Mouse (Mus musculus): ENCODE results near the gene Npy1r. TPM values are rescaled to one million over a fixed set of nuclear protein-coding genes. Genes with fewer than 3 reads are reported as not detected.
A peak's percentile ranks its signal among the peaks of the same experiment; 100 is the strongest.

The Npy1r gene
- 0.01 and 0.06 TPM in 2 replicates for polyA plus RNA-seq (2012; rRNA removed)
- not detected in 2 replicates for polyA plus RNA-seq (2014; fragmentation: Nextera tagmentation; extraction: Ambion mirVana)

DNA sequence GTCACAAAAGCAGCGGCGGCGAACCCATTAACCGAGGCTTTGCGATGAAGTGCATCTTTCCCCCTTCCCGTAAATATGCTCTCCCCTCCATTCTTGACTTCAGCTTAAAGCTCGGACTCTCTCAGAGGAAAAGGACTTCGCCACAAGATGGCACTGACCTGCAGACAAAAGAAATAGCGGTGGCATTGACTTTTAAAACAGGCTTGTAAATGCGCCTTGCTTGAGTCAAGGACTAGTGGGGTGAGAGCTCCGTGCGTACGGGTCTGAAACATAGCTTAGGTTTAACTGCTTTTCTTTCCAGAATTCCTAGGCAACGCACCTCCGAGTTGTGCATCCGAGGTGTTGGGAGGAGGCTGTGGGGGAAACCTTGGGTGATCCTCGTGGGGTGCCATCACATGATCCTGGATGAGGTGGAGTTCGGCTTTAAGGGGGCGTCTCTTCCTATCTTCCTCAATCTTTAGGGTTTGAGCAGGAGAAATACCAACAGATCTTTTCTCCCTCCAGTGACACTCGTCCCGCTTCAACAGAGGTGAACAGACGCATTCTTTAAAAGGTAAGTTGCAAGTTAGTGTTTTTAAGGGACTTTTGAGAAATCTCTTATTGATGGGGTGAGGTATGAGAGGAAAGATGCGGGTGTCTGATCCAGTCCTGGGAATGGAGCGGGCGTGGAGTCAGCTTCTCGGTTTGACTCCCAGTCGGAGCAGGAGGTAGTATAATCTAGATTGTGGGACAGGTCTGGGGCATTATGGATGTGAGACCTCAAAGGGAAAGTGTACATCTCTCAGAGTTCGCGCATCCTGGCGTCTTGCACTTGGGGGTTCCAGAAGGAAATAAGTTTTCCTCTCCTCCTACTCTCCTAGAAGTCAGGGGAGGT lies at the start of gene Npy1r:
TSS of gene Npy1r (plus strand) at position 223 of the 874 bp plus-strand sequence.
- no peak within 1 kb of the TSS for H3K9ac ChIP-seq (replicated peaks)
- H3K27ac ChIP-seq = no peak within 1 kb of the TSS
- H3K4me2 ChIP-seq (ENCODE audit: low read depth) = peak within 1 kb of the TSS; percentile 20
- peak within 1 kb of the TSS in 1 of 2 experiments; percentile 24; a peak in 1 of 4 replicates for H3K4me3 ChIP-seq (ENCODE audit: insufficient read depth in 1 of 2, low read depth in 2 of 2, low read length in 2 of 2)
- H3K36me3 ChIP-seq (replicated peaks; ENCODE audit: control insufficient read depth, insufficient read depth, low read depth) = no peaks in the 10 kb centered on the region
- ATAC-seq (ENCODE audit: insufficient read depth) (no peak), DNase-seq (ENCODE audit: low read depth in 3 of 3, low spot score in 3 of 3) (no peak)
- WGBS (ENCODE audit: insufficient replicate concordance) = 2% methylated on average over 30 of the region's 30 CpGs
- H3K27me3 ChIP-seq (ENCODE audit: control insufficient read depth, insufficient read depth, low read length) = peaks cover 8% of the 10 kb centered on the region
- TF ChIP-seq CTCF (IDR thresholded peaks at IDR 0.05; ENCODE audit: low read depth) (peak; percentile 20; the same call in 1 of the 2 replicates), EP300 (IDR thresholded peaks at IDR 0.05; ENCODE audit: low read depth) (no peak)
- H3K4me1 ChIP-seq (replicated peaks; ENCODE audit: control insufficient read depth in 2 of 2, insufficient read depth in 2 of 2, low read length in 1 of 2) = no peaks in the 10 kb centered on the region
- no peaks in the 10 kb centered on the region for H3K9me3 ChIP-seq (ENCODE audit: control insufficient read depth, low read length)

DNA sequence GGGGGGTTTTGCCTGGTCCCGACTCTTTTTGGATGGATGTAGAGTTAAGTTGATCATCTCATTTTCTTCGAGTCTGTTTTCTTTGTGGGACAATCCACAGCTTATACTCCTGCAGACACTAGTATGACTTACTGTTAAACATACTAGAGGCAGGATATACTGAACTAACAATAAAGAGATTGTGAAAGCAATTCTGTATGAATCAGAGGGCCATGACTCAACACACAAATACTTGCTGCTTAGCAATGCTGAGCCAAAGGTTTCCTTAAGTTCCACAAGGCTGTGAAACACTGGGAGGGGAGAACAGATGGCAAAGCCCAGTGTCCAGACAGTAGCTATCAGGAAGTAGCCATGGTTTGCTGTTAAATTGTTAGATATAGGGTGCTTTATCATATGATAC lies 15.7 kb upstream of the Npy1r start:
- Histone ChIP-seq H3K27me3 (ENCODE audit: control insufficient read depth, insufficient read depth, low read length) (no peaks in the 10 kb centered on the region), H3K4me1 (replicated peaks; ENCODE audit: control insufficient read depth in 2 of 2, insufficient read depth in 2 of 2, low read length in 1 of 2) (no peaks in the 10 kb centered on the region), H3K9me3 (ENCODE audit: control insufficient read depth, low read length) (no peaks in the 10 kb centered on the region), H3K4me3 (ENCODE audit: insufficient read depth in 1 of 2, low read depth in 2 of 2, low read length in 2 of 2) (no peak overlapping the region), H3K36me3 (replicated peaks; ENCODE audit: control insufficient read depth, insufficient read depth, low read depth) (no peaks in the 10 kb centered on the region), H3K27ac (no peak overlapping the region), H3K4me2 (ENCODE audit: low read depth) (no peak overlapping the region), H3K9ac (replicated peaks) (no peak overlapping the region)
- WGBS (ENCODE audit: insufficient replicate concordance) = 53% methylated on average over 2 of the region's 2 CpGs
- no peak for DNase-seq (ENCODE audit: low read depth in 3 of 3, low spot score in 3 of 3)
- no peak for TF ChIP-seq CTCF (IDR thresholded peaks at IDR 0.05; ENCODE audit: low read depth)
- TF ChIP-seq EP300 (IDR thresholded peaks at IDR 0.05; ENCODE audit: low read depth) = no peak
- ATAC-seq (ENCODE audit: insufficient read depth) = no peak

DNA sequence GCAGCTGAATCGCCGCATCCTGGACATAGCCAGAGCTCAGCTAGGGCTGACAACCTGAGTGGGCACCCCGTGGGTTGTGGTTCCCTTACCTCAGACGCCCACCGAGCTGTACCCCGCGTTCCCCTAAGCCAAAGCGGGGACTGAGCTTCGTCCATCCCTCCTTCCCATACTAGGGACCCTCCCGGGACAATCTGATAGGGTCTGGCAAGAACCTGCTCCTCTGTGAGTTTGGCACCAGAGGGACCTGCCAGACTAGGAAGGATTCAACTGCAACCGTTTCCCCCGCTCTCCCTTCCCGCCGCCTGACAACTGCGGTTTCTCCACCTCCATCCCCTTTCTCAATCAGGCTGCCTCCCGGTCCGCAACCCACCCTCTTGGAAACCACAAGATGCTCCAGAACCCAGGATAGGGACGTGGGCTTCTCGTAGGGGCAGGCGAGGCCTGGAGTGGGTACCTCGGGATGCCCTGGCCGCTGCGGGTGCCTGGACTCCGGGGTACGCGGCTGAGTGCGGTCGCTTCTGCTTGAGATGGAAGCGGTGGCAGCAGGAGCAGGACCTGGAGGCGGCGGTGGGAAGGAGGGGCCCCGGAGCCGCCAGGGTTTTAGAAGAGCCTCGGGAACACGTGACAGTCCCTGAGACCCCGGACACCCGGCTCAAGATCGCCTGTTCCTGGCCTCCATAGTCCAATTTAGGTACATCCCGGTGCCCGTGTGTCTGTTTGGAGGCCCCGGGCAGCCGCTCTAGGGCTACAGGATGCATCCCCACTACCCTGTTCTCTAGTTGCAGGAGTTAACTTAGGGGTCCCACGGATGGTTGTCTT lies 9.3 kb upstream of the Npy1r start, which contains the start of gene Npy5r:
TSS of gene Npy5r (minus strand) at position 618 of the 819 bp plus-strand sequence.
- Histone ChIP-seq H3K4me3 (ENCODE audit: insufficient read depth in 1 of 2, low read depth in 2 of 2, low read length in 2 of 2) (no peak within 1 kb of the TSS), H3K27me3 (ENCODE audit: control insufficient read depth, insufficient read depth, low read length) (peaks cover 7% of the 10 kb centered on the region), H3K27ac (no peak within 1 kb of the TSS), H3K4me2 (ENCODE audit: low read depth) (no peak within 1 kb of the TSS), H3K36me3 (replicated peaks; ENCODE audit: control insufficient read depth, insufficient read depth, low read depth) (no peaks in the 10 kb centered on the region), H3K4me1 (replicated peaks; ENCODE audit: control insufficient read depth in 2 of 2, insufficient read depth in 2 of 2, low read length in 1 of 2) (no peaks in the 10 kb centered on the region), H3K9ac (replicated peaks) (no peak within 1 kb of the TSS), H3K9me3 (ENCODE audit: control insufficient read depth, low read length) (no peaks in the 10 kb centered on the region)
- 4% methylated on average over 42 of the region's 43 CpGs for WGBS (ENCODE audit: insufficient replicate concordance)
- ATAC-seq (ENCODE audit: insufficient read depth) (no peak), DNase-seq (ENCODE audit: low read depth in 3 of 3, low spot score in 3 of 3) (no peak)
- TF ChIP-seq CTCF (IDR thresholded peaks at IDR 0.05; ENCODE audit: low read depth) (no peak), EP300 (IDR thresholded peaks at IDR 0.05; ENCODE audit: low read depth) (no peak)

DNA sequence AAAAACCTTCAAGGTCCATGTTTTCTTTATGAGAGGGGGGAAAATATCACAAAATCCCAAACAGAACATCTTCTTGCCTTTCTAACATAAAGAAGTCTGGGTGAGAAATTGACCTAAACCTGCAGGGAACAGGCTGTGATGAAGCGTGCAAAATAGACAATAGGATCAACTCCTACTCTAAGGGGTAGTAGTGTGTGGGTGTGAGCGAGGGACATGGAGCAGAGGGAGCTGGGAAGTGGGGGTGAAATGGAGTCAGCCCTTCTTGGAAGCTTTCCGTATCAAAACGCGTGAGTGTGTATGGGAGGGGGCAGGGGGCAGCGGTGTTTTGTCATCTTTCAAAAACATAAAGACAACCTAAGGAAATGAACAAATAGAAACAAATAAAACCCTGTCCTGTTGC lies 8.6 kb upstream of the Npy1r start:
- Histone ChIP-seq H3K27me3 (ENCODE audit: control insufficient read depth, insufficient read depth, low read length) (peaks cover 7% of the 10 kb centered on the region), H3K27ac (no peak overlapping the region), H3K4me2 (ENCODE audit: low read depth) (no peak overlapping the region), H3K36me3 (replicated peaks; ENCODE audit: control insufficient read depth, insufficient read depth, low read depth) (no peaks in the 10 kb centered on the region), H3K4me3 (ENCODE audit: insufficient read depth in 1 of 2, low read depth in 2 of 2, low read length in 2 of 2) (no peak overlapping the region), H3K9me3 (ENCODE audit: control insufficient read depth, low read length) (no peaks in the 10 kb centered on the region), H3K4me1 (replicated peaks; ENCODE audit: control insufficient read depth in 2 of 2, insufficient read depth in 2 of 2, low read length in 1 of 2) (no peaks in the 10 kb centered on the region), H3K9ac (replicated peaks) (no peak overlapping the region)
- 45% methylated on average over 6 of the region's 6 CpGs for WGBS (ENCODE audit: insufficient replicate concordance)
- TF ChIP-seq CTCF (IDR thresholded peaks at IDR 0.05; ENCODE audit: low read depth) (no peak), EP300 (IDR thresholded peaks at IDR 0.05; ENCODE audit: low read depth) (no peak)
- DNase-seq (ENCODE audit: low read depth in 3 of 3, low spot score in 3 of 3) (no peak), ATAC-seq (ENCODE audit: insufficient read depth) (no peak)

DNA sequence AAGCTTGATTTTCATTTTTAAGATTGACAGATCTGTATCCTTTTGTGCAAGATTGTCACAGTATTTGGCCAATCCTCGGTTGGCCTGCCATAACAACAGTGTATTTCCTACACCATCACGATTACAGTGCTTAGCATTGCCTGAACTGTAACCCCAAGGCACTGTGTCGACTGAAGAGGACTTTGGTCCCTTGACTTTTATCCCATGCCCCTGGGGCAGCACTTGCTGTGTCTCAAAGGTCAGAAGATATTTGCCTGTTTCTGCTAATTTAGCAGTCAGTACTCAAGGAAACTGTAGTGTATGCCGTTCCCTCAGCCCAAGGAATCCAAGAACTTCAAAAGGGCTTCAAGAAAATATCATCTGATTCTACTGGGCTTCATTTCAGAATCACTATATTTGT lies 8.2 kb upstream of the Npy1r start:
- Histone ChIP-seq H3K4me1 (replicated peaks; ENCODE audit: control insufficient read depth in 2 of 2, insufficient read depth in 2 of 2, low read length in 1 of 2) (no peaks in the 10 kb centered on the region), H3K4me3 (ENCODE audit: insufficient read depth in 1 of 2, low read depth in 2 of 2, low read length in 2 of 2) (no peak overlapping the region), H3K27me3 (ENCODE audit: control insufficient read depth, insufficient read depth, low read length) (peaks cover 7% of the 10 kb centered on the region), H3K36me3 (replicated peaks; ENCODE audit: control insufficient read depth, insufficient read depth, low read depth) (no peaks in the 10 kb centered on the region), H3K4me2 (ENCODE audit: low read depth) (no peak overlapping the region), H3K9ac (replicated peaks) (no peak overlapping the region), H3K9me3 (ENCODE audit: control insufficient read depth, low read length) (no peaks in the 10 kb centered on the region), H3K27ac (no peak overlapping the region)
- ATAC-seq (ENCODE audit: insufficient read depth) (no peak), DNase-seq (ENCODE audit: low read depth in 3 of 3, low spot score in 3 of 3) (no peak)
- TF ChIP-seq EP300 (IDR thresholded peaks at IDR 0.05; ENCODE audit: low read depth) (no peak), CTCF (IDR thresholded peaks at IDR 0.05; ENCODE audit: low read depth) (no peak)
- 38% methylated on average over 4 of the region's 4 CpGs for WGBS (ENCODE audit: insufficient replicate concordance)

All from liver, embryonic 14.5 days (tissue).